Mouse (Mus musculus) cerebellum, adult 2 months (tissue): Measurements from ENCODE around the gene Ksr1.

Source experiments
- CTCF ChIP-seq: fragments of 200-500 bp; IDR thresholded peaks from 2 replicates; pipeline ENCODE4 v1.5.1; 2011; ENCODE audit warnings: low read depth, mild to moderate bottlenecking, control low read depth, low read length, moderate library complexity, borderline replicate concordance; ENCODE audit not compliant: insufficient read depth
- POLR2A ChIP-seq: fragments of 200-500 bp; IDR thresholded peaks from 2 replicates; pipeline ENCODE4 v1.6.1; 2011; ENCODE audit warnings: low read length, control low read depth, borderline replicate concordance; ENCODE audit not compliant: insufficient read depth

DNA sequence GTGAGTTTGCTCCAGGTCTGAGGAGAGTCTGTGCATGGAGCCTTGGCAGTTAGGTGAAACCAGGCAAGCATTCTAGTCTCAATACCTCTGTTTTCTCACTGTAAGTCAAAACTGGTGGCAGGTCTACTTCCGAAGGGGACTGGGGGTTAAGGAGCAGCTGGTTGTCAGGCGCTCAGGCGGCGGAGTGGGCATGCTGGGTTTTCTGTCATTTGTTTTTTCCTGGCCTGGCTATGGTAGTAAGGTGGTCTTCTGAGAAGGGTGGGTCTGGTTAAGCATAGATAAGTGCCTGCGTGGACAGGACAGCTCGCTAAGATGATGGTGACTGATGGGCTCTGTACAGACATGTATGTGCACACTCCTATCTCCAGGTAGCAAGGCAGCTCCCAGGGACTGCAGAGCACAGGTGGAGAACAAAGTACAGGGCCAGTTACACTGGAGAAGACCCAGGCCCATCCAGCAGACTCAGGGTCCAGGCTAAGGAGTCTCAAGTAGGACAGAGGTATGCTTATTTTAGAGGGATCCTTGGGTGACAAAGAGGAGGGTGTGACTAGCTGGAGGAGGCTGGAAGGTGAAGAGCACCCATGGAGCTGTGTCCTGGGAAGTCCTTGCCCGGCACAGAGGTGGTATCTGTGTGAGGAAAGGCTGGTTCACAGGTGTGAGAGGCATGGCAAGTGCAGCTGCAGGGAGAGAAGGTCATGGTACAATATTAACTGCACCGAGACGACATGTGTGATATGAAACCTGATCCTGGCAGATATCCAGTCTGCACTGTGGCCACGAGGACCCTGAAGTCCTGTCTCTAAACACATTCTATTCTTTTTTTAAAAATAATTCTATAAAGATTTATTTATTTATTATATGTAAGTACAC, 142.2 kb downstream of the Ksr1 start:
- TF ChIP-seq POLR2A (no peak), CTCF (no peak)
